Mouse (Mus musculus): ENCODE measurements around the gene Paqr9. TPM values are rescaled to one million over a fixed set of nuclear protein-coding genes. Genes with fewer than 3 reads are reported as not detected.

The Paqr9 gene
- polyA plus RNA-seq, 1 experiment from 2014 or later = 1.9 TPM

Other genes starting within 250 kb of the Paqr9 start
- 11.0 and 13.5 TPM in 2 replicates for gene Chst2, start 152.9 kb upstream of the Paqr9 start, polyA plus RNA-seq (2015; fragmentation: Nextera tagmentation; extraction: Ambion mirVana)
- gene U2surp, start 47.7 kb upstream of the Paqr9 start, polyA plus RNA-seq (2015; fragmentation: Nextera tagmentation; extraction: Ambion mirVana) = 153 and 172 TPM in 2 replicates
- 1.8 and 2.5 TPM in 2 replicates for gene Pcolce2, start 77.9 kb downstream of the Paqr9 start, polyA plus RNA-seq (2015; fragmentation: Nextera tagmentation; extraction: Ambion mirVana)
- gene Trpc1, start 190.7 kb downstream of the Paqr9 start, polyA plus RNA-seq (2015; fragmentation: Nextera tagmentation; extraction: Ambion mirVana) = 3.8 and 4.8 TPM in 2 replicates